Mouse (Mus musculus) megakaryocyte-erythroid progenitor cell, adult 5-6 weeks (primary cell): Measurements from ENCODE around the gene Itch. TPM values are rescaled to one million over a fixed set of nuclear protein-coding genes. Genes with fewer than 3 reads are reported as not detected.
A peak's percentile ranks its signal among the peaks of the same experiment; 100 is the strongest.
"Not testable (repeated sequence)": the region's sequence is repeated elsewhere in the genome, so short reads cannot be mapped to it uniquely, and the experiment has no call there.

Source experiments
- ATAC-seq: replicated peaks from 2 replicates; pipeline ENCODE4 v1.8.0; 2016; ENCODE audit warnings: mild to moderate bottlenecking, inconsistent platforms; ENCODE audit not compliant: severe bottlenecking, poor library complexity, low FRiP score, low TSS enrichment
- total RNA-seq, 2 experiments: library from RNA; stranded (forward) in 1 of 2; stranded (reverse) in 1 of 2; fragments of 200-1000, 215-1000 nt in 1 of 2; fragments of >200 nt in 1 of 2; fragmentation: Nextera tagmentation in 1 of 2; gene quantifications; 2 replicates each; pipeline ENCODE4 v1.2.3; 2014 to 2017

The Itch gene
- total RNA-seq, 2 experiments from 2014 or later, result 30.4 to 41.1 TPM

GRCm38 (mm10) chr2:155140986-155141385 is 7.7 kb downstream of the Itch start:
- no peak for ATAC-seq

- no peak for ATAC-seq
Measured at GRCm38 (mm10) chr2:155142025-155142555, 8.8 kb downstream of the Itch start.

DNA sequence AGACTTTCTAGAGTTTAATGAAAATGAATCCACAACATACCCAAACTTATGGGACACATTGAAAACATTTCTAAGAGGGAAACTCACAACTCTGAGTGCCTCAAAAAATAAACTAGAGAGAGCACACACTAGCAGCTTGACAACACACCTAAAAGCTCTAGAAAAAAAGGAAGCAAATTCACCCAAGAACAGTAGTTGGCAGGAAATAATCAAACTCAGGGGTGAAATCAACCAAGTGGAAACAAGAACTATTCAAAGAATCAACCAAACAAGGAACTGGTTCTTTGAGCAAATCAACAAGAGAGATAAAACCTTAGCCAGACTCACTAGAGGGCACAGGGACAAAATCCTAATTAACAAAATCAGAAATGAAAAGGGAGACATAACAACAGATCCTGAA is 16.0 kb downstream of the Itch start:
- ATAC-seq, result not testable (repeated sequence)

DNA sequence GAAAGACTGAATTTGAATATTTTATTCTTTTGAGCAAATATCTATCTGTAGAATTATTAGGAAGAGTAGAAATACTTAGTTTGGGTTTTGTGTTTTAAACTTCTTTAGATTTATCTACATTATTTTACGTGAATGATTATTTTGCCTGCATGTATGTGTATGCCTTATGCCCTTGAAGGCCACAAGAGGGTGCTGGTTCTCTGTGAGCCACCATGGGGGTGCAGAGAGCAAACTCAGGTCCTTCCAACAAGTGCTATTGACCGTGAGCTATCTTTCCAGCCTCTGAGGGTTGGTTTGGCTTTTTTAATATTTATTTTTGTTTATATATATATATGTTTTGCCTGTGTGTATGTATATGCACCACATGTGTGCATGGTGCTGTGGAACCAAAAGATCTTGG is 74.1 kb downstream of the Itch start:
- ATAC-seq, result peak; percentile 84

DNA sequence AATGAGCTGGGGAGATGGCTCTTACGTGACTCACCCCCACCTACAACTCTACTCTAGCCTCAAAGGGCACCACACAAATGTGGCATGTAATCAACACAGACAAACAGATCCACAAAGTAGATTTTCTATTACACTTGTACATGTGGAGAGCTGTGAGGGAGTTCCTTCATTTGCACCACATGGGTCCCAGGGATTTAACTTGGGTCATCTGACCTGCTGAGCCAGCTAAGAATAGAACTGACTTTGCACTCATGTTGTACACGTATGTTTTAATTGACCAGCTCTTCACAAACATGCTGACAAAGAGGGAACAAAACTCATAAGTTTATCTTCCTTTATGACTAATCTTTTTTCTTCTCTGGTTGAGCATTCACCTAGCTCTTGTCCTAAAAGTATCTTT is 89.8 kb downstream of the Itch start:
- ATAC-seq, result no peak

DNA sequence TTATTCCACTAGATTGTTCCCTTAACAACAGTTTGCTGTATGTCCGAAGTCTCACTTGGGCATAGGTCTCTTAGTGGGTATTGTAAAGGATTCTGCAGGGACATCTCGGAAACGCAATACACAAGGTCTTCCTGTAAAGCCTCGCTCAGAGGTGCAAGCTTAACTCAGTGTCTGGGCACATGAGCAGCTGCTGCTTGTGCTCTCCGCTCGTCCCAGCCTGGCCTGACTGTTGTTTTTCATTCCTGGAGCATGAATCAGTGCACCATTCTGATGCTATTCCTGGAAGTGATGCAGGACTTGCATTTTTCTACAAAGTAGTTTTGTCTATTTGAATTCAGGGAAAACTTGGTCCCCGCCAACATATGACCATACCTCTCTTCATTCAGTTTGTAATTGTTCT is 91.4 kb downstream of the Itch start:
- ATAC-seq, result no peak

DNA sequence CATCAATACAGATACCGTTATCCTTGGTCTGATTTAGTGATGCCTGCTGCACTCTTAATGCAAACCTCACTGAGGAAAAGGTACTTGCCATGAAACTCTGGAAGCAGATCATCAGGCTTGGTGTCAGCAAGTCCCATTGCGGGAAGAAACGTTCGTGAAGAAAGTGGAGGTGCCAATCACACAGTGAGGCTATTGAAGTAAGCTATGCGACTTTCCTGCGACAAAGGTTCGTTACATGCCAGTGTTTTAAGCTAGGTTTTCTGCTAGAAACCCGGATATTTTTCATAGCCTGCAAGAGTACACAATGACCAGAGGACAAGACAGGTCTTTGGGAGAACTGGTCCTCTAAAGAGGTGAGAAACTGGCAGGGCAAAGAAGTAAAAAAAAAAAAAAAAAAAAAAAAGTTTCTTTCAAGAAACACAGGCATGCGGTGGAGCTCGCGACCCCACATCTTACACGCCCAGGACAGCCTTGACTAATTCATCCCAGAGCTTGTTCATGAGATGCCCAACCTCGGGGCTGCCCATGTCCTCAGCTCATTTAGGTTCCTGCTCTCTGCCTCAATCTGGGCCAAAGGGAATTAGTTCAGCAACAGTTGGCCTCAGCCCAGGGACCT is 102.5 kb downstream of the Itch start:
- ATAC-seq, result peak; percentile 44

DNA sequence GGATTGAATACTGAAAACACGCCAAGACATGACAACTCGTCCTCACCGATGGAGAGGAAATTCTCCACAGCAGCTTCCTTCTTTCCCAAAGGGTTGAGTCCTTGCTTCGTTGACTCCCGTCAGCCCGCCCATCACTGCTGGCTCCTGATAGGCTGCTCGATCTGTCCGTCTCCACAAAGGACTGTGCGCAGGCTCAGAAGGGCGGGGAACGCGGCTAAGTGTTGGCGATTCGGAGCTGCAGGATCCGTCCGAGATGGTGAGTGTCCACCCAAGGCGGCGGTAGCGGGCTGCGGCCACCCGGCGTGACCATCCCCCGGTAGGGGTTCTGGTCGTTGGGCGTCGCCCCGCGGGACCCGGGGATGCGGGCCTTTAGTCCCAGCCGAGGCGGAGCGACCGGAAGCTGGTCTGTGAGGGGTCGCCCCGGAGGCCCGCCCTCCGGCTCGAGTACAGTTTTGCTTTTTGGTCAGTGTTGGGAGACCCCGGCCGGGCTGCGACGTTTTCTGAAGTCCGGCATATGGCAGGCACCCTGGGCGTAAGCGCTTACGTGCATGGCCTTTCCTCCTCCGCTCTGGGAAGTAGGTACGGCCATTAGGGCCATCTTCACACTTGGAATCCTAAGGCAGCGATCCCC is 103.2 kb downstream of the Itch start, which contains the start of gene Dynlrb1:
Dynlrb1 (plus strand) TSS at position 172 of the 631 bp plus-strand sequence.
- peak; percentile 97 for ATAC-seq

DNA sequence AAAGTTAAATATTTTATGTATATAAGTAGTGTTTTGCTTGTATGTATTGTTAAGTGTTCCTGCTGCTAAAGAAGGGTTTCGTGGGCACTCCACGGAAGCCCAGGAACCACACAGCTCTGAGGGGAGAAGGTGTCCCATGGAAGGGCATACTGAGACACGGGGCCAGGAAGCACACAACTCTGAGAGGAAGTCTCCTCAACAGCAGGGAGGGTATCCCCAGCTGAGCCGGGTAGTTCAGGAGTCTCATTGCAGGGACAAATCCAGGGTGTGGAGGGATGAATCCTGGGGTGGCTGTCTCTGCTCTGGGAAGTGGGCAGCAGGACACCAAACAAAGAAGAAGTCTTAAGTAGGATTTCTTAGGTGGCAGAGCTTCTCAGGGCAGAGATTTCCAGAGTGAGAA is 104.0 kb downstream of the Itch start:
- no peak for ATAC-seq

DNA sequence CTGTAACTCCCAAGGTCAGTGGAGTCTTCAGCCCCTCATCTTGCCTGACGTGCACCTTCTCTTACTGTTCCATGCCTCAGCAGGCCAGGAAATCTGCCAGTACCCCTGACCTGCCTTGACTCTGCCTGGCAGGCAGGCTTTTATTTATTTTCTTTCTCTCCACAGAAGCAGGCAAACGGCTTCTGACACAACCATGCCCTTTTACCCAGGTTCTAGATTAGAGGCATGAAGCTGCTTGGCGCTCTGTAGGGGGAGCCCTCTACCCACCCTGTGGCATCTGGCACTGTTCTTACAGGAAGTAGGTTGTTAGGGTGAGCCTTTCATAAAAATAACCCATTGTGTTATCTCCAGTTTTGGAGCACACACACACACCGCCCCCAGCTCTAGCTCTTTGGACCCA is 107.6 kb downstream of the Itch start:
- no peak for ATAC-seq

DNA sequence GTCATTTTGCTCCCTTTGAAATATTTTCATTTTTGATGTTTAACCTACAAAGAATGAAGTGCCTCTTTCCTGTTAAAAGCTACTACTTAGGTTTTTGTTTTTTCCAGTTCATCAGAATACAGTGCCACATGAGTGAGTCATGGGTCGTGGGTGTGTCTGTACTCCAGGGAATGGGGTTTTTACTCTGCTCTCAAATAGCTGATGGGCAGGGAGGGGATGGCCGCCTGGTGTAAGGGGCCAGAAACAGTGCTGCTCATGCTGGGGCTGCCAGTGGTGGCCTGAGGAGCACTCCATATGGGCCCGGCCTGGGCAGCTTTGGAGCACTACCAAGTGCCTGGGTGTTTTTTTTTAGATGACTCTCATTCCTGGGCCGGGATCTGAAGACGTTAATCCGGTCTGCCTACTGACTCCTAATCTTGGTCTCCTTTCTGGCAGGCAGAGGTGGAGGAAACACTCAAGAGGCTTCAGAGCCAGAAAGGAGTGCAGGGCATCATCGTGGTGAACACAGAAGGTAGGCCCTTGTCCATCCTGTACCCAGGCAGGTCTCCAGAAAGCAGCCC is 109.1 kb downstream of the Itch start:
- no peak for ATAC-seq

DNA sequence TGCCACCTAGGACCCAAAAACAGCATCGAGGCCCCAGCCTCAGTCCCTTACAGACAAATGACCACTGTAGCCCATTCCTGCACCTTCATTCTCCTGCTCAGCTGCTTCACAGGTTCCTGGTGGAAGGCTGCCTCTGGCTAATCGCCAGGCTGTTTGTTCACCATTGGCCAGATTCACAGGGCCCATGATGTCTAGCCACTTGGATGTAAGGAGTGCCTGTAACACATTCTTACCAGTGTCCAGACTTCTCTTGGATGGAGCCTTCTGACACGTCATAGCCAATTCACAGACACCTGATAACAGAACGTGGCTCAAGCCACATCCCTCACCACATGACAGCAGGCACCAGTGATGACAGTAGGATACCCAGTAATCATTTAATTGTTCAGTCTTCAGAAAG is 112.9 kb downstream of the Itch start:
- no peak for ATAC-seq

DNA sequence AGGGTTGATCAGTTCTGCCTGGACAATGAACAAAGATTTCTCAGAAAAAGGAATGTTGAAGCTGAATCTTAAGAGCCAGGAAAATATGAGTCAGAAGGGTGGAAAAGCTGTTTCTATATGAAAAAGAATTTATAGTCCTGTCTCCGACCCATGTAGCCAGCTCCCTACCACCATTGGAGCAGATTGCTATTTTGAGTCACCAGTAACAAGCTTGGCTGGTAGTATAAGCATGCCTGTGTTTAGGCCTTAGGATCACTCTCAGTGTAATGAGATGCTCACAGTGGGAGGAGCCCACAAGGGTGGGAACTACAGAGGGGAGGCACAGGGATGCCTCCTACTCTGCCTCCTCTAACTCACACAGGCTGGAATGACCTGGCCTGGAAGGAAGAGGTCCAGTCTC is 114.9 kb downstream of the Itch start:
- ATAC-seq, result 0 out of 2 replicates have a peak, but pooled peaks have one; percentile 43

DNA sequence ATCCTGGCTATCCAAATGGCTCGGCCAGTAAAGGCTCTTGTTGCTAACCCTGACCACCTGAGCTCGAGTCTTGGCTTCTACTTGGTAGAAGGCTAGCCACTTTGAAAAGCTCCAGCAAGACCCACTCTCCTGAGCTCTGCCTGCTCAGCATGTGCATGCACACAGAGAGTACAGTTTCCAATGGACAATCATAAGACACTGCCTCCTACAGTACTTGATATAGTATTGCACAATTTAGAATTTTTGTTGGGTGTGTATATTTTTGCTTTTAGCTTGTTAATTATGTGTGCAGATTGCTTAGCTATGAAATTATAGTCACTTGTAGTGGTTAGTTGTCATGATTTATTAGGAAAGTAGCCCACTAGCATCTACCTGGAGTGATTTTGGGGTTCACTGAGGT is 115.4 kb downstream of the Itch start:
- 0 out of 2 replicates have a peak, but pooled peaks have one; percentile 61 for ATAC-seq

DNA sequence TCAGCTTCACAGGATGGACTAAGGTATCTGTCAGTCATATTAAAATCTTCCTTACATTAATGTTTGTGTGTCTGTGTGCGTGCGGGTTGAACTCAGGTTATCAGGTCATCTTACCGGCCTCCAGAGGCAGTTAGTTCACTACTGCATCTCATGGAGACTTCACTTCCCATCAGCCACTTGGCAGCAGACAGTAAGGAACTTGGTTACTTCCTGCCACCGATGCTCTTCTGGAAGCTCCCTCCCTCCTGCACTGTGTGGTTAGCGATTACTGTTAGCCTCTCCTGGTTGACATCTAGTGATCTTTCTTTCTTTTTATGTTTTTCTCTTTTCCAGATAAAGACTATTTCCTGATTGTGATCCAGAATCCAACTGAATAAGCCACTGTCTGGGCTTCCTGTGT is 116.3 kb downstream of the Itch start:
- no peak for ATAC-seq

DNA sequence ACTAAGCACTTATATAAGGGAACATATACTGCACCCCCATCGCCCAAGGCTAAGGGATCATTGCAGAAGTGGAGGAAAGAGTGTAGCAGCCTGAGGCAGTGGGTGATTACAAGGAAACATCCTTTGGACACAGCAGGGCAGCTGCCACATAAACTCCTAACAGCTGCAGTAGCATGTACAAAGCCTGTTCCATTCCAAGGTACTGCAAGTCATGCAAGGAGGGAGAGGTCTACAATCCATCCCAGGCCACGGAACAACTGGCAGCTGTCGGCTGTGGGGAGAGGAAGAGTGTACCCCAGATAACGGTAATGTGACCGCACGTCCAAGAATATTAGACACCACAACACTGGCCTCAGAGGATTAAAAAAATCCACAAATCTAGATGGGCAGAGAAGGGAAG is 132.2 kb downstream of the Itch start:
- ATAC-seq, result no peak

- no peak for ATAC-seq
Measured at GRCm38 (mm10) chr2:155266896-155267295, 133.6 kb downstream of the Itch start.

GRCm38 (mm10) chr2:155271957-155272356 is 138.6 kb downstream of the Itch start:
- ATAC-seq, result 0 out of 2 replicates have a peak, but pooled peaks have one; percentile 39

DNA sequence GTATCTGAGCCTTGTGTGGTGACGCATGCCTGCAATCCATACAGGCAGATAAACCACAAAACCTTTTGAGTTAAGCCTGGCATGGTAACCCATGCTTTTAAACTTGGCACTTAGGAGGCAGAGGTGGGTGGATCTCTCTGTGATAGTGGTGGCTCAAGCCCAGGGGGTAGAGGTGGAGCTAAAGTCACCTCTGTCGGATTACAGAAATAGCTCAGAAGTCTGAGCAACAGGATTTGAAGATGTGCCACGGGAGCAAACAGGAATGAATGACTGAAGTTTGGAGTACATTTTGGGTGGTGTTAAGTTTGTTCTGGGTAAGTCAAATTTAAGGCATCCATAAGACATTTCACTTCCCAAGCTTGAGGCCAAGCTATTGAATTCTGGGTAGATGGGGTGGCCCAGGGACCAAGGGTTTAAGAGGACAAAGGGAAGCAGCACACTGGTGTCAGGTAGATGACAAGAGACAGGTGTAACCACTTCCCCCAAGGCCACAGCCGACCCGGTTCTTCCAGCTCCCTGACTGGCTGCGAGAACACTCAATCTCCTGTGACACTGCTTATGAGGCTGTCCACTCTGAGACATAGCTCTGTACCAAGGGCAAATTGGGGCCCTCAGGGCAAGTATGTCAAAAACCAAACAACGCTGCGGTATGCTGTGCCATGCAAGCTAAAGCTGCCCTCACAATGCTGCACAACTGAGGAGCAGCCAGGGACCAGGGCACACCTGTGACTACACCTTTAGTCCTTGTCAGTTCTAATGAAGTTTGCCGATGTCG is 139.3 kb downstream of the Itch start:
- no peak for ATAC-seq

DNA sequence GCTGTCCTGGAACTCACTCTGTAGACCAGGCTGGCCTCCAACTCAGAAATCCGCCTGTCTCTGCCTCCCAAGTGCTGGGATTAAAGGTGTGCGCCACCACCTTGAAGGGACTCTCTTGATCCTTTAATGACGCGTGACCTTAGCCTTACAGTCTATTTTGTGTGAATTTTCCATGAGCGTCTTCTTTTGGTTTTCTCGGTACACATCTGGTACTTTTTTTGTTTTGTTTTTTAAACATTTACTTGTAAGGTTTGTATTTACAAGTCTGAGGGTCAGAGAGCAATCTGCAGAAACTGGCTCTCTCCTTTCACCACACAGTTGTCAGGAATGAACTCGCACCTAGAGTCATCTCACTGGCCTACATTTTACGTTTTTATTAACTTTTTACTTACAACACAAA is 140.3 kb downstream of the Itch start:
- no peak for ATAC-seq
